Mouse (Mus musculus): ENCODE results near the gene Kif1b. TPM values are rescaled to one million over a fixed set of nuclear protein-coding genes. Genes with fewer than 3 reads are reported as not detected.

The Kif1b gene
- polyA plus RNA-seq, 1 experiment, result 43.8 TPM

DNA sequence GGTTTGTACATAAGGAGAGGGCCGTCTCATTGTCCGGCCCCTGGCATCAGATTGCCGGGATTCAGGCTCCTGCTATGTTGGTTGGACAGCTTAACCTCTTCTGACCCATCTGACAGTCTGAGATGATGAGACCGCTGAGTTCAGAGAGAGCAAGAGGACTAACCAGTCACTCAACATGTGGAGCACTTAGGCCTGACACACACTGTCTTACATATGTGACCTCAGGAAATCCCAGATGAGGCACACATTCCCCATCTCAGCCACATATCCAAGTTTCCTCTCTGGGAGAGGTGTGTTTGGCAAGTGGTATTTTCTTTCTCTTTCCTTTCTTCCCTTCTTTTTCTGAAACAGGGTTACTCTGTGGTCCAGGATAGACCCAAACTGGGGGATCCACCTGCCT lies 162.3 kb downstream of the Kif1b start:
- Histone ChIP-seq H3K4me3 (replicated peaks; ENCODE audit: extremely low read depth, low read depth, low read length) (no peak overlapping the region), H3K4me1 (ENCODE audit: control insufficient read depth, insufficient read depth, low read length) (no peaks in the 10 kb centered on the region)
- DNase-seq, result no peak
- TF ChIP-seq POLR2A (IDR thresholded peaks at IDR 0.05; ENCODE audit: borderline replicate concordance, extremely low read depth, low read depth, low read length) (no peak), CTCF (IDR thresholded peaks at IDR 0.05; ENCODE audit: insufficient read depth, low read length) (no peak)
- WGBS, result 83% methylated on average over 4 of the region's 4 CpGs

DNA sequence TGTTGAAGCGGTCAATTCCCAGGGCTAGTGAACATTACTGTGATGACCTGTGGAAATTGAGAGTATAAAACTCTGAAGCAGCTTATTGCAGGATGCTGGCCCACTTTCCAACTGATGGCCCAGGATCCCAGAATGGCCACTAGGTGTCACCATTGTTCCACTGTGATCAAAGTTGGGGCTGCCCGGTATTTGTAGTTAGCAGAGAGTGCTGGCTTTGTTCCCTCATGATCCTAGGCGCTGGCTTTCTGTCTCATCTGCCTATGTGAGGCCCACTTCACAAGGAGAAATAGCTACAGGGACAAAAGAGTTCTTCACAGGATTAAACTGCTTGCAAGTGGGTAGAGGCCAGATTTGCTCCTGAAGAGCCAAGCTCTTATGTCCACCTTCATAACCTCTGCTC lies 163.0 kb downstream of the Kif1b start:
- TF ChIP-seq CTCF (IDR thresholded peaks at IDR 0.05; ENCODE audit: insufficient read depth, low read length), result peak; percentile 85
- no peak for TF ChIP-seq POLR2A (IDR thresholded peaks at IDR 0.05; ENCODE audit: borderline replicate concordance, extremely low read depth, low read depth, low read length)
- 4% methylated on average over 3 of the region's 3 CpGs for WGBS
- DNase-seq, result peak; percentile 74
- Histone ChIP-seq H3K4me1 (ENCODE audit: control insufficient read depth, insufficient read depth, low read length) (no peaks in the 10 kb centered on the region), H3K4me3 (replicated peaks; ENCODE audit: extremely low read depth, low read depth, low read length) (no peak overlapping the region)

- H3K4me3 ChIP-seq (replicated peaks; ENCODE audit: extremely low read depth, low read depth, low read length), result no peak overlapping the region
- no peak for DNase-seq
- H3K4me1 ChIP-seq (ENCODE audit: control insufficient read depth, insufficient read depth, low read length), result no peaks in the 10 kb centered on the region
- WGBS, result 22% methylated on average over 4 of the region's 4 CpGs
- TF ChIP-seq CTCF (IDR thresholded peaks at IDR 0.05; ENCODE audit: insufficient read depth, low read length), result no peak
- TF ChIP-seq POLR2A (IDR thresholded peaks at IDR 0.05; ENCODE audit: borderline replicate concordance, extremely low read depth, low read depth, low read length), result no peak
These were observed 163.9 kb downstream of the Kif1b start for GRCm38 (mm10) chr4:149143594-149143993.

DNA sequence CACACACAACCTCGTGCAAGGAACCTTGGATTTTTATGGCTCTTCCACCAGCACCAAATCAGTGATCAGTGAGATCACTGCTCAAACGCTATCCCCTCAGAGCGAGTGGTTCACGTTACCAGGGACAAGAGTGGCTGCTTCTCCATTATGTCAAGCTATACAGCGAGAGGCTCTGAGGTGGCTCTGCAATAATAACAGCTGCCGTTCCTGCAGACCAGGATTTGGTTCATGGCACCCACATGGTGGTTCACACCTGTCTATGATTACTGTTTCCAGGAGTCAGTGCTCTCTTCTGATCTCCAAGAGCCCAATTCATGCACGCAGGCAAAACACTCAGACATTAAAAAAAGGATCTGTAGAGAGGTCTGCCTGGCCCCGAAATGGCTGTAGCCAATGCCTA lies 169.0 kb downstream of the Kif1b start:
- TF ChIP-seq POLR2A (IDR thresholded peaks at IDR 0.05; ENCODE audit: borderline replicate concordance, extremely low read depth, low read depth, low read length), result no peak
- TF ChIP-seq CTCF (IDR thresholded peaks at IDR 0.05; ENCODE audit: insufficient read depth, low read length), result no peak
- WGBS, result 79% methylated on average over 8 of the region's 8 CpGs

GRCm38 (mm10) chr4:149136982-149137770 lies 170.3 kb downstream of the Kif1b start, which contains the start of gene Cenps:
Cenps (minus strand) TSS chr4:149137629.
- WGBS, result 2% methylated on average over 68 of the region's 68 CpGs
- peak; percentile 91 for DNase-seq
- Histone ChIP-seq H3K4me3 (replicated peaks; ENCODE audit: extremely low read depth, low read depth, low read length) (peak within 1 kb of the TSS; percentile 74), H3K4me1 (ENCODE audit: control insufficient read depth, insufficient read depth, low read length) (no peaks in the 10 kb centered on the region)
- TF ChIP-seq POLR2A (IDR thresholded peaks at IDR 0.05; ENCODE audit: borderline replicate concordance, extremely low read depth, low read depth, low read length) (no peak), CTCF (IDR thresholded peaks at IDR 0.05; ENCODE audit: insufficient read depth, low read length) (peak; percentile 66)

More for the DNA sequence above, 169.0 kb downstream of the Kif1b start:
- Histone ChIP-seq H3K4me3 (replicated peaks; ENCODE audit: extremely low read depth, low read depth, low read length) (no peak overlapping the region), H3K4me1 (ENCODE audit: control insufficient read depth, insufficient read depth, low read length) (no peaks in the 10 kb centered on the region)
- DNase-seq, result no peak

- TF ChIP-seq CTCF (IDR thresholded peaks at IDR 0.05; ENCODE audit: insufficient read depth, low read length) (no peak), POLR2A (IDR thresholded peaks at IDR 0.05; ENCODE audit: borderline replicate concordance, extremely low read depth, low read depth, low read length) (no peak)
- 60% methylated on average over 18 of the region's 18 CpGs for WGBS
- Histone ChIP-seq H3K4me3 (replicated peaks; ENCODE audit: extremely low read depth, low read depth, low read length) (no peak overlapping the region), H3K4me1 (ENCODE audit: control insufficient read depth, insufficient read depth, low read length) (no peaks in the 10 kb centered on the region)
- no peak for DNase-seq
These were observed 171.2 kb downstream of the Kif1b start for GRCm38 (mm10) chr4:149136116-149136850.

GRCm38 (mm10) chr4:149133395-149133794 lies 174.1 kb downstream of the Kif1b start:
- DNase-seq, result no peak
- WGBS, result 84% methylated on average over 5 of the region's 5 CpGs
- Histone ChIP-seq H3K4me3 (replicated peaks; ENCODE audit: extremely low read depth, low read depth, low read length) (no peak overlapping the region), H3K4me1 (ENCODE audit: control insufficient read depth, insufficient read depth, low read length) (no peaks in the 10 kb centered on the region)
- TF ChIP-seq CTCF (IDR thresholded peaks at IDR 0.05; ENCODE audit: insufficient read depth, low read length), result no peak

- no peak for TF ChIP-seq POLR2A (IDR thresholded peaks at IDR 0.05; ENCODE audit: borderline replicate concordance, extremely low read depth, low read depth, low read length)
- TF ChIP-seq CTCF (IDR thresholded peaks at IDR 0.05; ENCODE audit: insufficient read depth, low read length), result no peak
- 65% methylated on average over 21 of the region's 21 CpGs for WGBS
- H3K4me1 ChIP-seq (ENCODE audit: control insufficient read depth, insufficient read depth, low read length), result no peaks in the 10 kb centered on the region
- DNase-seq, result no peak
- no peak overlapping the region for H3K4me3 ChIP-seq (replicated peaks; ENCODE audit: extremely low read depth, low read depth, low read length)
These were observed 175.5 kb downstream of the Kif1b start for GRCm38 (mm10) chr4:149131789-149132565.

DNA sequence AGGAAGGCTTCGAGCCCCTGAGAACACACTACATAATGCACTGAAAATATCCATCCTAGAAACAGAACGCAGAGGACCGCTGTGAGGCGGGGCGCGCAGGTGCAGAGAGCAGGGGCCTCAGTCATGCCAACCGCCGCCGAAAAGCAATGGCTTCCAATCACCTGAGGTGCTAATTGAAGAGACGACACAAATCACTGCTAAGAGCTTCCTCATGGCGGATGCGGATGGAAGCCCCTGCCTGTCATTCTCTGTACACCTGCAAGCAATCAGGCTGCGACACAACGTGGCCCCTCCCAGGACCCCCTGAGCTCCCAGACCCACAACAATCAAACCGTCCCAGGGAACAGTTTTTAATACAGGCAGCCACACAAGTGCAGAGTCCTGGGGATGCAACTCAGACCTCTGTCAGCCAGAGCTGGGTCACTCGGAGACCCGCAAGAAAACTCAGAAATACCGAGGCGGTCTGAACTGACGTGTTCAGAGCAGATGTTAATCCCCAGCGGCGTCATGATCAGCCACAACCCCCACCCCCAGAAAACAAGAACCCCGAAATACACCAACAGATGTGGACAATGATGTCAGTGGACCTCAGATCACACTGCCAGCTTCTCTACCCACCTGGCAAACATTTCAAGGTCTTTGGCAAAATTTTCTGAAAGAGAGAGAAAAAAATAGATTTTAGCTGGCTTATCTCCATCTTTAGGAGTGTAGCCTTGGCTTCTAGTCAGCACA lies 176.3 kb downstream of the Kif1b start:
- DNase-seq, result no peak
- no peaks in the 10 kb centered on the region for H3K4me1 ChIP-seq (ENCODE audit: control insufficient read depth, insufficient read depth, low read length)
- TF ChIP-seq POLR2A (IDR thresholded peaks at IDR 0.05; ENCODE audit: borderline replicate concordance, extremely low read depth, low read depth, low read length), result no peak
- TF ChIP-seq CTCF (IDR thresholded peaks at IDR 0.05; ENCODE audit: insufficient read depth, low read length), result no peak
- WGBS, result 91% methylated on average over 23 of the region's 23 CpGs
- H3K4me3 ChIP-seq (replicated peaks; ENCODE audit: extremely low read depth, low read depth, low read length), result no peak overlapping the region

Data from lung, adult 2 months (tissue).